Mouse (Mus musculus): ENCODE data around the gene Calhm2.

The Calhm2 gene

GRCm38 (mm10) chr19:47137771-47138421, at the start of gene Calhm2:
TSS of gene Calhm2 (minus strand) at chr19:47138294.
- in situ Hi-C loops (cut with MboI): no loop called here

GRCm38 (mm10) chr19:47186514-47187275, 48.6 kb upstream of the Calhm2 start:
- in situ Hi-C loops (cut with MboI): no loop called here

GRCm38 (mm10) chr19:47184736-47185135, 46.6 kb upstream of the Calhm2 start:
- in situ Hi-C loops (cut with MboI): no loop called here

- in situ Hi-C loops (cut with MboI): no loop called here
Observed at GRCm38 (mm10) chr19:47184221-47184620, 46.1 kb upstream of the Calhm2 start.

- in situ Hi-C loops (cut with MboI): no loop called here
Observed at GRCm38 (mm10) chr19:47180011-47180410, 41.9 kb upstream of the Calhm2 start.

GRCm38 (mm10) chr19:47179272-47179809, 41.2 kb upstream of the Calhm2 start:
- in situ Hi-C loops (cut with MboI): no loop called here

- in situ Hi-C loops (cut with MboI): no loop called here
Observed at GRCm38 (mm10) chr19:47178431-47179271, 40.6 kb upstream of the Calhm2 start, which contains the start of gene Neurl1a. TSS of gene Neurl1a (plus strand) at chr19:47178820.

- in situ Hi-C loops (cut with MboI): no loop called here
Observed at GRCm38 (mm10) chr19:47178001-47178400, 39.9 kb upstream of the Calhm2 start.

GRCm38 (mm10) chr19:47176916-47177505, 38.9 kb upstream of the Calhm2 start:
- in situ Hi-C loops (cut with MboI): no loop called here

- in situ Hi-C loops (cut with MboI): no loop called here
Observed at GRCm38 (mm10) chr19:47175472-47175871, 37.4 kb upstream of the Calhm2 start.

GRCm38 (mm10) chr19:47174515-47174914, 36.4 kb upstream of the Calhm2 start:
- in situ Hi-C loops (cut with MboI): no loop called here

- in situ Hi-C loops (cut with MboI): loop anchor here (5.0 kb wide), 1 partner anchor 47 kb away; no protein-coding TSS in a partner anchor
Observed at GRCm38 (mm10) chr19:47168793-47169412, 30.8 kb upstream of the Calhm2 start.

- in situ Hi-C loops (cut with MboI): loop anchor here (5.0 kb wide), 1 partner anchor 46 kb away; no protein-coding TSS in a partner anchor
Observed at GRCm38 (mm10) chr19:47168223-47168622, 30.1 kb upstream of the Calhm2 start.

GRCm38 (mm10) chr19:47167617-47168214, 29.6 kb upstream of the Calhm2 start:
- in situ Hi-C loops (cut with MboI): loop anchor here (5.0 kb wide), 1 partner anchor 45 kb away; no protein-coding TSS in a partner anchor

- in situ Hi-C loops (cut with MboI): loop anchor here (5.0 kb wide), 1 partner anchor 44 kb away; no protein-coding TSS in a partner anchor
Observed at GRCm38 (mm10) chr19:47166758-47167157, 28.7 kb upstream of the Calhm2 start.

GRCm38 (mm10) chr19:47163176-47163744, 25.2 kb upstream of the Calhm2 start:
- in situ Hi-C loops (cut with MboI): no loop called here

GRCm38 (mm10) chr19:47161669-47162068, 23.6 kb upstream of the Calhm2 start:
- in situ Hi-C loops (cut with MboI): no loop called here

- in situ Hi-C loops (cut with MboI): no loop called here
Observed at GRCm38 (mm10) chr19:47157664-47158063, 19.6 kb upstream of the Calhm2 start, which contains the start of gene Calhm3. TSS of gene Calhm3 (minus strand) at chr19:47157764.

- in situ Hi-C loops (cut with MboI): no loop called here
Observed at GRCm38 (mm10) chr19:47153767-47154166, 15.7 kb upstream of the Calhm2 start.

GRCm38 (mm10) chr19:47152062-47152369, 13.9 kb upstream of the Calhm2 start:
- in situ Hi-C loops (cut with MboI): no loop called here

All from mature B cell (primary cell).